Mouse (Mus musculus) testis, adult 2 months (tissue): ENCODE measurements around the gene Ugt2a3.
"Not testable (repeated sequence)": the region's sequence is repeated elsewhere in the genome, so short reads cannot be mapped to it uniquely, and the experiment has no call there.

ENCODE experiments used
- CTCF ChIP-seq: fragments of 200-500 bp; IDR thresholded peaks from 2 replicates; pipeline ENCODE4 v1.5.1; 2012; ENCODE audit warnings: low read depth, mild to moderate bottlenecking, inconsistent platforms, low read length, moderate library complexity; ENCODE audit not compliant: control insufficient read depth, insufficient read depth, insufficient replicate concordance
- POLR2A ChIP-seq: fragments of 200-500 bp; IDR thresholded peaks from 2 replicates; pipeline ENCODE4 v1.6.1; 2012; ENCODE audit warnings: low read depth, mild to moderate bottlenecking, inconsistent platforms, low read length, moderate library complexity; ENCODE audit not compliant: control insufficient read depth

DNA sequence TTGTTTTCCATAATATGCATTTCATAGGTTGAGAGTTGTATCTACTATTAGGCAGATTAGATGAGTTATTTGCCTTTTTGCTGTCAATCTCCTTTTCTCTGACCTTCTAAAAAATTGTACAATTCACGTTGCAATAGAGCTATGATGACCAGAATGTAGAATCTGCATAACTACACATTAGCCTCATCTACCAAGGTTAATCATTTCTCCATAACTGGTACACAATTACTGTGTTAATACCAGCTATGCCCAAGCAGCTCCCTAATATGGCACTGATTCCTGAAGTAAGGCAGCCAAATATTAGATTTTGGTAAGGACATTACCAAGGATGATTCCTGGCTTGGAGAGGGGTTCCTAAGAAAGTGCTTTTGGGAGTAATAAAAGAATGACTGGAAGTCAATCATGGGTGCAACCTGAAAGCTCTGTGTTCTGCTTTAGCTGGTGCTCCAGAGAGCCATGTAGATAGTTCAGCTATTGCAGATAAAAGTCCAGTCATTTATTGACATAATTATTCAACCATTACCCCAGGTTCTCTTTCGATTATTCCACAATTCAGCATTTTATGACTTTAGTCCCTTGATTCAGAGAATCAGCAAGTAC, 10.6 kb upstream of the Ugt2a3 start:
- TF ChIP-seq CTCF, POLR2A: not testable (repeated sequence)
